Comparison of ENCODE assay signal across 21 mouse cellular contexts in the genomic region with DNA sequence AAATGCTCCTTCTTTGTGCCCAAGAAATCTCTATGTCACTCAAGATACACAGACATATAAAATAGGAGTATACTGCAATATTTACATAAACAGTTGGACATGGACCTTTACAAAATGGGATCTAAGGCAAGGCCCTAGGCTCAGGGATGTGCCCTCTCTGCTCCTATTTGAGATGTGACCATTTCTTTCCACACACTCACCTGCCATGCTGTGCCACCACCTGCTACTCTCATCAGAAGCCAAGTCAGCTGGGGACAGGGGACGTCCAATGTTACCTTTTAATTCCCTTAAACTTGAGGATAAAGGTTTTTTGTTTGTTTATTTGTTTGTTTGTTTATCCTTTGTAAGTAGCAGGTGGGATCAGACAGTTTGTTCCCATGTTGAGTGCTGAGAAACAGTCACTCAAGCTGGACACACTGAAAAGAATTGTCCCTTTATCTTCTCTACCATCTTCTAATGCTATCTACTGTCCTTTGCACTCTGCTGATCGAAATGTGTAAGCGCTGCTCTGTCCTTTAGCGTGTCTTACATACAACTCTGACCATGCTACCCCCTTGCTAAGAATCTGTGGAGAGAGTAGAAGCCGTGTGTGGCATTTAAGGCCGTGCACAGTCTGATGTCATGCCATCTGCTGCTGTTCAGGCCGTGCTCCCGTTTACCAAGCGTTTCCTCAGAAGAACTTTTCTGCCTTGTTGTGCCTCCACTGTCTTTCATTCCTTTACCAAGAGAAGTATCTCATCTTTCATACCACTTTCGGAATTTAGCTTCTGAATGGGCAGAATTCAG.
A peak's percentile ranks its signal among the peaks of the same experiment; 100 is the strongest.
DNase-seq lines count a peak whose midpoint lies in the region; ATAC-seq and TF ChIP-seq lines count a peak whose summit lies in the region.
"Had no signal": no experiment of that assay in that cellular context is flagged by ENCODE, and none has a peak within 500 bp of the region (broad histone marks: within the 10 kb centered on the region; RNA-seq: fewer than 3 reads in every experiment).

No protein-coding gene starts in this region.

- intact Hi-C loops in gastrocnemius, postnatal 14 days (cut with DNase I; ENCODE audit: low total_unique reads): no loop called here
- intact Hi-C loops in heart, postnatal 10 days (cut with DNase I): no loop called here

- H3K9ac ChIP-seq in intestine, postnatal 0 days (ENCODE audit: low read depth, low read length): no peak overlapping the region
- H3K9ac ChIP-seq: embryonic facial prominence, embryonic 12.5 days; forebrain, embryonic 12.5 days; hindbrain, embryonic 13.5 days; intestine, embryonic 15.5 days; kidney, embryonic 15.5 days had no signal

- H3K9me3 ChIP-seq in intestine, postnatal 0 days (ENCODE audit: control insufficient read depth): no peaks in the 10 kb centered on the region
- H3K9me3 ChIP-seq: embryonic facial prominence, embryonic 12.5 days; forebrain, embryonic 12.5 days; heart, embryonic 10.5 days; hindbrain, embryonic 13.5 days; intestine, embryonic 15.5 days; kidney, embryonic 15.5 days had no signal

- no peaks in the 10 kb centered on the region for H3K36me3 ChIP-seq in intestine, postnatal 0 days (ENCODE audit: control insufficient read depth, insufficient read depth)
- H3K36me3 ChIP-seq: embryonic facial prominence, embryonic 12.5 days; forebrain, embryonic 12.5 days; heart, embryonic 10.5 days; hindbrain, embryonic 13.5 days; intestine, embryonic 15.5 days; kidney, embryonic 15.5 days had no signal

- TF ChIP-seq CTCF in intestine, postnatal 0 days (IDR thresholded peaks at IDR 0.05; ENCODE audit: low read depth): no peak

- 86% methylated on average over 10 of the region's 10 CpGs for WGBS in intestine, postnatal 0 days

- no peak overlapping the region for H3K4me3 ChIP-seq in intestine, postnatal 0 days (ENCODE audit: low read depth, low read length)
- H3K4me3 ChIP-seq: embryonic facial prominence, embryonic 12.5 days; forebrain, embryonic 12.5 days; gastrocnemius, adult 2 months; heart, embryonic 10.5 days; hindbrain, embryonic 13.5 days; intestine, embryonic 15.5 days; kidney, embryonic 15.5 days had no signal

- H3K27ac ChIP-seq in intestine, postnatal 0 days (ENCODE audit: low read depth, low read length): no peak overlapping the region
- H3K27ac ChIP-seq: embryonic facial prominence, embryonic 12.5 days; forebrain, embryonic 12.5 days; gastrocnemius, adult 2 months; heart, embryonic 10.5 days; hindbrain, embryonic 13.5 days; intestine, embryonic 15.5 days; kidney, embryonic 15.5 days had no signal

- ATAC-seq in intestine, postnatal 0 days: no peak
- ATAC-seq: forebrain, embryonic 16.5 days; intestine, embryonic 15.5 days had no signal

- H3K4me1 ChIP-seq in intestine, postnatal 0 days (replicated peaks; ENCODE audit: control insufficient read depth, insufficient read depth, low read length): no peaks in the 10 kb centered on the region
- H3K4me1 ChIP-seq: embryonic facial prominence, embryonic 12.5 days; forebrain, embryonic 12.5 days; heart, embryonic 10.5 days; hindbrain, embryonic 13.5 days; intestine, embryonic 15.5 days; kidney, embryonic 15.5 days had no signal

- H3K27me3 ChIP-seq in intestine, postnatal 0 days (replicated peaks; ENCODE audit: control insufficient read depth, insufficient read depth, low read length): no peaks in the 10 kb centered on the region
- H3K27me3 ChIP-seq: embryonic facial prominence, embryonic 12.5 days; forebrain, embryonic 12.5 days; hindbrain, embryonic 13.5 days; intestine, embryonic 15.5 days; kidney, embryonic 15.5 days had no signal

- no peak overlapping the region for H3K4me2 ChIP-seq in intestine, postnatal 0 days (replicated peaks; ENCODE audit: low read depth)
- H3K4me2 ChIP-seq: embryonic facial prominence, embryonic 12.5 days; forebrain, embryonic 12.5 days; hindbrain, embryonic 13.5 days; intestine, embryonic 15.5 days; kidney, embryonic 15.5 days had no signal

- peak; percentile 90 for DNase-seq in brain, adult 2 months (ENCODE audit: low read depth, low spot score)
- peak; percentile 66 for DNase-seq in cerebellum, adult 11 months
- DNase-seq in cerebellum, adult 8-10 months: peak; percentile 75
- peak; percentile 81 for DNase-seq in cerebellum, postnatal 14 days
- no peak for DNase-seq in gastrocnemius, postnatal 14 days
- no peak for DNase-seq in heart, postnatal 10 days
- DNase-seq: adrenal gland, adult 2 months; adrenal gland, postnatal 36 days; gastrocnemius, adult 2 months; gastrocnemius, postnatal 36 days; heart, adult 11 months; heart, postnatal 14 days; kidney, adult 2 months had no signal

Comparison
In these comparisons a context has a peak if more than half of its experiments do, and no peak if none do; other contexts are left out.
1. DNase-seq: peak in brain, adult 2 months (single experiment), cerebellum, adult 11 months (single experiment), cerebellum, adult 8-10 months (single experiment) and cerebellum, postnatal 14 days (2 of 2); none in gastrocnemius, postnatal 14 days (single experiment) and heart, postnatal 10 days (0 of 2).